Mouse (Mus musculus) CH12.LX (cell line): Measurements from ENCODE around the gene Olfr1443. TPM values are rescaled to one million over a fixed set of nuclear protein-coding genes. Genes with fewer than 3 reads are reported as not detected.
A peak's percentile ranks its signal among the peaks of the same experiment; 100 is the strongest.

ENCODE experiments used
- DNase-seq: peaks from one replicate; pipeline ENCODE4 v3.0.0-alpha.2; 2013; ENCODE audit errors: extremely low read depth
- H3K27ac ChIP-seq: 2 replicates; pipeline ENCODE4 v1.5.1; 2012; ENCODE audit warnings: low read depth, mild to moderate bottlenecking, control low read depth, moderate library complexity; ENCODE audit not compliant: insufficient read depth
- H3K27me3 ChIP-seq: replicated peaks from 2 replicates; pipeline ENCODE3; 2012; ENCODE audit warnings: inconsistent platforms
- H3K36me3 ChIP-seq, 2 experiments: replicated peaks in 1 of 2; 2 replicates each; pipeline versions ENCODE3 to v1.6.1; 2012; ENCODE audit warnings: inconsistent platforms in 1 of 2, low read length in 1 of 2, mild to moderate bottlenecking in 1 of 2, mixed read lengths in 1 of 2, moderate library complexity in 1 of 2; ENCODE audit not compliant: control insufficient read depth in 1 of 2, insufficient read depth in 1 of 2
- H3K4me1 ChIP-seq, 2 experiments: 2 replicates each; pipeline ENCODE4 v1.6.1; 2012; ENCODE audit warnings: inconsistent platforms in 1 of 2, moderate library complexity in 1 of 2; ENCODE audit not compliant: insufficient read depth in 2 of 2, control insufficient read depth in 1 of 2
- H3K4me2 ChIP-seq: 2 replicates; pipeline ENCODE4 v1.6.1; 2012; ENCODE audit warnings: low read depth, mild to moderate bottlenecking, control low read depth; ENCODE audit not compliant: poor library complexity, insufficient read depth, severe bottlenecking
- H3K4me3 ChIP-seq, 3 experiments: fragments of 150-350 bp in 1 of 3; sonication (generic) in 1 of 3; replicated peaks in 1 of 3; 2 replicates each; pipeline versions ENCODE3 to v1.5.1; 2011 to 2012; ENCODE audit warnings: low read depth in 2 of 3, low read length in 2 of 3, mild to moderate bottlenecking in 2 of 3, moderate library complexity in 2 of 3, control low read depth in 1 of 3, improper control_type of control experiment in 1 of 3, inconsistent platforms in 1 of 3, mixed read lengths in 1 of 3; ENCODE audit not compliant: poor library complexity in 1 of 3
- H3K79me2 ChIP-seq: replicated peaks from 2 replicates; pipeline ENCODE4 v1.6.1; 2012; ENCODE audit warnings: mild to moderate bottlenecking, moderate library complexity; ENCODE audit not compliant: control insufficient read depth, poor library complexity, insufficient read depth, severe bottlenecking; ENCODE audit errors: extremely low read depth
- H3K9ac ChIP-seq: 2 replicates; pipeline ENCODE4 v1.6.1; 2012; ENCODE audit warnings: low read depth, mild to moderate bottlenecking, control low read depth, moderate library complexity; ENCODE audit not compliant: insufficient read depth
- H3K9me3 ChIP-seq: replicated peaks from 2 replicates; pipeline ENCODE3; 2012; ENCODE audit warnings: low read length, inconsistent platforms, mixed read lengths
- BHLHE40 ChIP-seq: IDR thresholded peaks from 2 replicates; pipeline ENCODE4 v1.6.1; 2011; ENCODE audit warnings: mild to moderate bottlenecking, low read depth, low read length, improper control_type of control experiment
- CHD1 ChIP-seq: IDR thresholded peaks from 2 replicates; pipeline ENCODE4 v1.6.1; 2012; ENCODE audit warnings: low read depth, low read length, improper control_type of control experiment, inconsistent platforms
- E2F4 ChIP-seq: IDR thresholded peaks from 2 replicates; pipeline ENCODE4 v1.6.1; 2011; ENCODE audit warnings: low read depth, low read length, improper control_type of control experiment; ENCODE audit not compliant: insufficient replicate concordance
- ELF1 ChIP-seq: IDR thresholded peaks from 2 replicates; pipeline ENCODE4 v1.6.1; 2014; ENCODE audit warnings: low read depth, mild to moderate bottlenecking, inconsistent platforms, low read length, improper control_type of control experiment
- EP300 ChIP-seq: IDR thresholded peaks from 2 replicates; pipeline ENCODE4 v1.6.1; 2011; ENCODE audit warnings: low read length, improper control_type of control experiment
- IRF4 ChIP-seq: IDR thresholded peaks from 2 replicates; pipeline ENCODE4 v1.6.1; 2014; ENCODE audit warnings: low read depth, mild to moderate bottlenecking, inconsistent platforms, low read length, improper control_type of control experiment
- JUND ChIP-seq: conservative IDR thresholded peaks from 2 replicates; pipeline ENCODE4 v1.6.1; 2011; ENCODE audit warnings: low read depth, low read length, improper control_type of control experiment
- KAT2A ChIP-seq: IDR thresholded peaks from 2 replicates; pipeline ENCODE4 v1.6.1; 2012; ENCODE audit warnings: low read length, improper control_type of control experiment, inconsistent platforms; ENCODE audit not compliant: insufficient replicate concordance
- MEF2A ChIP-seq: IDR thresholded peaks from 2 replicates; pipeline ENCODE4 v1.6.1; 2014; ENCODE audit warnings: low read depth, mild to moderate bottlenecking, inconsistent platforms, low read length, improper control_type of control experiment, borderline replicate concordance
- MYC ChIP-seq: IDR thresholded peaks from 2 replicates; pipeline ENCODE4 v1.6.1; 2011; ENCODE audit warnings: low read depth, mild to moderate bottlenecking, improper control_type of control experiment, low read length
- POLR2A ChIP-seq: IDR thresholded peaks from 2 replicates; pipeline ENCODE4 v1.6.1; 2011; ENCODE audit warnings: low read depth, mild to moderate bottlenecking, improper control_type of control experiment, low read length
- RAD21 ChIP-seq: IDR thresholded peaks from 2 replicates; pipeline ENCODE4 v1.6.1; 2011; ENCODE audit warnings: low read depth, mild to moderate bottlenecking, low read length, improper control_type of control experiment, moderate library complexity
- RCOR1 ChIP-seq: conservative IDR thresholded peaks from 2 replicates; pipeline ENCODE4 v1.6.1; 2012; ENCODE audit warnings: low read depth, mild to moderate bottlenecking, inconsistent platforms, low read length, improper control_type of control experiment
- SIN3A ChIP-seq: IDR thresholded peaks from 2 replicates; pipeline ENCODE4 v1.6.1; 2012; ENCODE audit warnings: low read length, improper control_type of control experiment, inconsistent platforms
- UBTF ChIP-seq: IDR thresholded peaks from 2 replicates; pipeline ENCODE4 v1.6.1; 2012; ENCODE audit warnings: low read depth, mild to moderate bottlenecking, inconsistent platforms, low read length, improper control_type of control experiment, moderate library complexity
- USF1 ChIP-seq: IDR thresholded peaks from 2 replicates; pipeline ENCODE4 v1.6.1; 2014; ENCODE audit warnings: low read depth, mild to moderate bottlenecking, inconsistent platforms, low read length, improper control_type of control experiment
- ZC3H11A ChIP-seq: IDR thresholded peaks from 2 replicates; pipeline ENCODE4 v1.6.1; 2012; ENCODE audit warnings: low read depth, mild to moderate bottlenecking, inconsistent platforms, low read length, improper control_type of control experiment
- ZKSCAN1 ChIP-seq: IDR thresholded peaks from 2 replicates; pipeline ENCODE4 v1.6.1; 2012; ENCODE audit warnings: low read depth, inconsistent platforms, low read length, improper control_type of control experiment, borderline replicate concordance
- ZMIZ1 ChIP-seq: IDR thresholded peaks from 2 replicates; pipeline ENCODE4 v1.6.1; 2012; ENCODE audit warnings: low read depth, mild to moderate bottlenecking, inconsistent platforms, low read length, improper control_type of control experiment
- dilution Hi-C: fragments of 300-500 bp; cut with MboI; formaldehyde crosslinking; loops from 2 replicates; pipeline ENCODE4 v1.14.3; 2020; ENCODE audit warnings: low sequenced_read_pairs; ENCODE audit not compliant: extremely low pct_unique_long_range_greater_than_20kb, extremely low pct_ligation_motif_present
- in situ Hi-C: fragments of 300-500 bp; cut with MboI; formaldehyde crosslinking; loops from 3 replicates; pipeline ENCODE4 v1.14.3; 2019; ENCODE audit warnings: low sequenced_read_pairs, low pct_ligation_motif_present, low pct_unique_long_range_greater_than_20kb, mixed read lengths
- polyA plus RNA-seq: library from polyadenylated mRNA; unstranded; fragments of >175 nt; gene quantifications from 2 replicates; pipeline ENCODE4 v1.2.1, GENCODE M21; 2012; ENCODE audit warnings: low read depth; ENCODE audit not compliant: insufficient read length
- total RNA-seq, 2 experiments: library from RNA; depleted of rRNA; stranded (reverse); fragments of 300-350 nt in 1 of 2; fragments of >200 nt in 1 of 2; gene quantifications; 2 replicates each; pipeline ENCODE4 v1.2.3; 2012 to 2014

The Olfr1443 gene
- total RNA-seq (2012; rRNA removed) (not detected in 2 replicates), total RNA-seq (2014; rRNA removed) (not detected in 2 replicates), polyA plus RNA-seq (not detected in 2 replicates)

GRCm38 (mm10) chr19:12677812-12678211 lies at the start of gene Olfr1443:
Gene Olfr1443 (plus strand): TSS chr19:12678112.
- no peaks in the 10 kb centered on the region for H3K4me1 ChIP-seq
- no peak within 1 kb of the TSS for H3K4me2 ChIP-seq
- no peaks in the 10 kb centered on the region for H3K27me3 ChIP-seq
- no peak within 1 kb of the TSS for H3K4me3 ChIP-seq
- in situ Hi-C loops = no loop called here
- no peak for DNase-seq
- no peak for TF ChIP-seq ZKSCAN1
- no peak for TF ChIP-seq RAD21
- no peak for TF ChIP-seq ZC3H11A
- TF ChIP-seq POLR2A = no peak
- no peak for TF ChIP-seq KAT2A
- H3K9ac ChIP-seq = no peak within 1 kb of the TSS
- dilution Hi-C loops = no loop called here
- H3K36me3 ChIP-seq = no peaks in the 10 kb centered on the region
- H3K9me3 ChIP-seq = no peaks in the 10 kb centered on the region
- H3K27ac ChIP-seq = no peak within 1 kb of the TSS
- no peaks in the 10 kb centered on the region for H3K79me2 ChIP-seq

- in situ Hi-C loops (no loop called here), dilution Hi-C loops (no loop called here)
- TF ChIP-seq JUND = no peak
- TF ChIP-seq MEF2A = no peak
- no peak for TF ChIP-seq RAD21
- no peak for TF ChIP-seq UBTF
- no peak for TF ChIP-seq IRF4
- no peak for TF ChIP-seq BHLHE40
- TF ChIP-seq ELF1 = no peak
- no peak for TF ChIP-seq CHD1
- TF ChIP-seq ZMIZ1 = no peak
- TF ChIP-seq USF1 = no peak
- no peak for TF ChIP-seq RCOR1
- no peak for TF ChIP-seq E2F4
- TF ChIP-seq EP300 = no peak
- TF ChIP-seq POLR2A = no peak
- TF ChIP-seq SIN3A = no peak
- no peak for TF ChIP-seq MYC
- TF ChIP-seq KAT2A = no peak
- Histone ChIP-seq H3K27ac (no peak within 1 kb of the TSS), H3K27me3 (no peaks in the 10 kb centered on the region), H3K9ac (no peak within 1 kb of the TSS), H3K4me1 (0 out of 4 replicates have a peak, but pooled peaks cover 0 to 2% of the 10 kb centered on the region in 2 experiments), H3K4me3 (no peak within 1 kb of the TSS), H3K9me3 (no peaks in the 10 kb centered on the region), H3K4me2 (peak within 1 kb of the TSS; percentile 50; the same call in 1 of the 2 replicates), H3K36me3 (no peaks in the 10 kb centered on the region), H3K79me2 (no peaks in the 10 kb centered on the region)
- DNase-seq = no peak
Measured at GRCm38 (mm10) chr19:12633176-12633575, 44.7 kb upstream of the Olfr1443 start, which contains the start of gene Glyat. Gene Glyat (plus strand): TSS chr19:12633308.
